Mouse (Mus musculus) embryonic facial prominence, embryonic 10.5 days (tissue): ENCODE results near the gene Epb41l1. TPM values are rescaled to one million over a fixed set of nuclear protein-coding genes. Genes with fewer than 3 reads are reported as not detected.

Experiments used
- DNase-seq: peaks from one replicate; pipeline ENCODE4 v3.0.0-alpha.2; 2017; ENCODE audit warnings: low spot score
- H3K27ac ChIP-seq: fragments of 300-500 bp; sonication (generic); replicated peaks from 2 replicates; pipeline ENCODE4 v1.5.1; 2016; ENCODE audit warnings: mild to moderate bottlenecking
- H3K27me3 ChIP-seq: fragments of 300-500 bp; sonication (generic); replicated peaks from 2 replicates; pipeline ENCODE4 v1.6.1; 2016; ENCODE audit warnings: low read depth, mild to moderate bottlenecking; ENCODE audit not compliant: poor library complexity, severe bottlenecking
- H3K36me3 ChIP-seq: fragments of 300-500 bp; sonication (generic); replicated peaks from 2 replicates; pipeline ENCODE4 v1.6.1; 2016; ENCODE audit warnings: mild to moderate bottlenecking, moderate library complexity
- H3K4me1 ChIP-seq: fragments of 300-500 bp; sonication (generic); 2 replicates; pipeline ENCODE4 v1.6.1; 2016
- H3K4me3 ChIP-seq: fragments of 300-500 bp; sonication (generic); 2 replicates; pipeline ENCODE4 v1.5.1; 2016; ENCODE audit warnings: mild to moderate bottlenecking, moderate library complexity
- H3K9me3 ChIP-seq: fragments of 300-500 bp; sonication (generic); 2 replicates; pipeline ENCODE4 v1.6.1; 2016; ENCODE audit warnings: mild to moderate bottlenecking
- WGBS: fragments of 180-500 bp; shearing (Covaris S2); methylation state at CpG from one replicate; pipeline ENCODE4 v1.1.7; 2016; 5-methylcytosine and 5-hydroxymethylcytosine counted together
- polyA plus RNA-seq: library from polyadenylated mRNA; unstranded; fragments of >200 nt; fragmentation: Nextera tagmentation; extraction: Ambion mirVana; gene quantifications from 2 replicates; pipeline ENCODE4 v1.2.1, GENCODE M21; 2016

Gene Epb41l1
- polyA plus RNA-seq, 1 experiment from 2014 or later: 1.6 TPM

DNA sequence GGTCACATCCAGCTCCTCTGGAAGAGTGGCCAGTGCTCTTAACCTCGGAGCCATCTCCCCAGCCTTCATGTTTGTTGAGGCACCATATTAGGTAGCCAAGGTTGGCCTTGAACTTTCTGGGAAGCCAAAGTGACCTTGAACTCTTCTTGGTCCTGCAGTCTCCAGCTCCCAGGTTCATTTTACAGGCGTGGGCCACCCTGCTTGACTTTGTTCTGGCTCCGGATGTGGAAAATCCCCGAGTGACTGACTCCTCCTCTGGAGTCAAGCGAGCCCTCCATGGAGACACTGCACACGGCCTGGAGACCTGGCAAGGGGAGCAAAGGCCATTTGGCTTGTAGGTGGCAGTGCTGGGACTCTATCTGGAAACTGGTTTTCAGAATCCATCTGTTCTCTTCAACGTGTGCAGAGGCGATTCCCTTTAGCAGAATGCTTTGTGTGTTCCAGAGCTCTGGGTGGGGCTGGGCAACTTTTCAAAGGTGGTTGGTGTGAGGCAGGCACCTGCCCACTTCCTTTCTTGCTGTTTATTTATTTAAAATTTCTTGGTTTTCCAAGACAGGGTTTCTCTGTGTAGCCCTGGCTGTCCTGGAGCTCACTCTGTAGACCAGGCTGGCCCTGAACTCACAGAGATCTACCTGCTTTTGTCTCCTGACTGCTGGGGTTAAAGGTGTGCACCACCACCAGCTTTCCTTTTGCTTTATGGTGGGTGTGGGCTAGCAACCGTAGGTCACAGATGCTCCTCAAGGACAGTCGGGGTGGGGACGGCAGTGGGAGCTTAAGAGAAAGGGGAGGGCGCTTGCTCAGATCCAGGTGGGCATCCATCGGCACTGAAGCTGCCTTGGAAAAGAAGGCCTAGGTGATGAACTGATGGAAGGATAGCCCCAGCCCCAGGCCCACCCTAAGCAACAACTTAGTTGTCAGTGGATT, 30.8 kb downstream of the Epb41l1 start:
- peaks cover 36% of the 10 kb centered on the region for H3K4me1 ChIP-seq
- no peaks in the 10 kb centered on the region for H3K9me3 ChIP-seq
- no peaks in the 10 kb centered on the region for H3K27me3 ChIP-seq
- no peaks in the 10 kb centered on the region for H3K36me3 ChIP-seq
- no peak overlapping the region for H3K4me3 ChIP-seq
- no peak overlapping the region for H3K27ac ChIP-seq
- WGBS: 83% methylated on average over 13 of the region's 13 CpGs
- no peak for DNase-seq

DNA sequence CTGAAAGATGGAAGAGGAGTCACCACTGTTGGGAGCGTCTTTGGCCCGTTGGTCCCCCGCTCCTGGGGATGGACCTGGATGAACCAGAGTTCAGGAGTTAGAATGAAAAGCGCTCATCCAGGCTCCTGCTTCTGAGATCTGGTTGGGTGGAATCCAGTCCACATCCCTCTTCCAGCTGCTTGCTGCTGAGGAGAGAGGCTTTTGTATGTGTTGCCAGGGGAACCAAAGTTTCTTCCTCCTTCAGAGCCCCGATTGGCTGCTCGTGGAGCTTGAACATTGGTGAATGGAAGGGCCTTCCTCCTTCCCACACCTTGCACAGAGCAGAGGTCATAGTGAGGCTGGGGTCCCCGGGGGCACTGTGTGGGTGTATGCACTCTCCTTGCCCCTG, 31.4 kb downstream of the Epb41l1 start:
- 74% methylated on average over 7 of the region's 7 CpGs for WGBS
- DNase-seq: no peak
- Histone ChIP-seq H3K4me1 (peaks cover 29% of the 10 kb centered on the region), H3K27me3 (no peaks in the 10 kb centered on the region), H3K36me3 (no peaks in the 10 kb centered on the region), H3K27ac (no peak overlapping the region), H3K4me3 (no peak overlapping the region), H3K9me3 (no peaks in the 10 kb centered on the region)

DNA sequence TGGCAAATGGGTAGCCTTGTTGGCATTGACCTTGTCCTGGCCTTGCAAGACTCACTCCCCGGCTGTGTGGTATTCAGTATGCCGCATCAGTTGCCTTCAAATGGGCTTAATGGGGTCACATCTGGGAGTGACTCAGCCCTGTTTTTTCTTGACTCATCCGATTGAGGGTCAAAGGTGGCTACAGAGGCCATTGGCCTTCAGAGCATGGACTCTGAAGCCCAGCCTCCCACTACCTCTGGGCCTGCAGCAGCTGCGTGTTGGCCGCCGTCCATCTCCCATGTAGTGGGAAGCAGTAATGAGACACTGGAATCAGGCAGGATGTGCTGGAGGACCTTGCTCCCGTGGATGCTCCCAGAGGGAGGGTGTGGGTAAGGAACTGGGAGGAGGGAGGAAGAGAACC, 33.1 kb downstream of the Epb41l1 start:
- DNase-seq: no peak

GRCm38 (mm10) chr2:156455508-156456108, 34.9 kb downstream of the Epb41l1 start:
- Histone ChIP-seq H3K4me3 (no peak overlapping the region), H3K27ac (no peak overlapping the region), H3K36me3 (no peaks in the 10 kb centered on the region), H3K27me3 (no peaks in the 10 kb centered on the region), H3K4me1 (peaks cover 24% of the 10 kb centered on the region), H3K9me3 (no peaks in the 10 kb centered on the region)
- no peak for DNase-seq
- WGBS: 91% methylated on average over 9 of the region's 9 CpGs

More for the DNA sequence above, 33.1 kb downstream of the Epb41l1 start:
- H3K4me1 ChIP-seq: peaks cover 20% of the 10 kb centered on the region
- H3K4me3 ChIP-seq: no peak overlapping the region
- no peaks in the 10 kb centered on the region for H3K9me3 ChIP-seq
- H3K27ac ChIP-seq: no peak overlapping the region
- no peaks in the 10 kb centered on the region for H3K27me3 ChIP-seq
- H3K36me3 ChIP-seq: no peaks in the 10 kb centered on the region
- WGBS: 56% methylated on average over 7 of the region's 7 CpGs

DNA sequence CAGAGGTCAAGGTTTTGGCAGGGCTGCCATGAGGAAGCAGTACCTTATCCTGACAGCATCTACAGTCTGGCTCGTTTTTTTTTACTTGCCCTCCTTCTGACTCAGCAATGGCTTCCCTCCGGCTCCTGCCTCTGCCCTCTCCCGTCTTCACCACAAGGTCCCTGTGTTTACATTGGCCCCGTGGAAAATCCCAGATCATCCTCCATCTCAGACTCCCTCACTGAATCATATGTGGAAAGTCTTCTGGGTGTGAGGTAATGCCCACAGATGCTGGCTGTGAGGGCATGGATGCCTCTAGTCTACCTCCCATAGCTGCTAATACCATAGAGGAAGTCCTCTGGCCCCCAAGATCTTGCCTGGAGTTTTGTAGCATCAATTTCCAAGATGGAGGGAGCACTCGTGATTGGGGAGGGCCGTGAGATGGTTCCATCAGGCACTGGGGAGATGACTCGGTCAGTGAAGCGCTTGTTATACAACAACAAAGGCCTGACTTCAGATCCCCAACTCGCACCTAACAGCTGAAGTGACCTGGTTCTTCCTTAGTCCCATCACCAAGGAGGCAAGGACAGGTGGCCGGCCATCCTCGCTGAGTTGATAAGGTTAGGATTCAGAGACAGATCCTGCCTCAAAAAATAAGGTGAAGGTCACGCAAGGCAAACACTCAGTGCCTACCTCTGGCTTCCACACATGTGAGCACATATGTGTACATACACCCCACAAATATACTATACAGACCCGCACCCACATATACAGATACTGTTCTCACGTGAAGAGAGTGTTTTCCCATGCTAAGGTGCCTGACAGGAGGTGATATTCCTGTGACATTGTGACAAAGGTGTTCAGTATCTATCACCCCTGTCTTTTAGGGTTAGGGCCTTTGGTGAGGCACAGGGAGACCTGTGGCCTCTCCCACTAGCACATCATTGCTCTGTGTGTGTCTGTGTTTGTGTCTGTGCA, 36.0 kb downstream of the Epb41l1 start:
- no peak for DNase-seq
- 82% methylated on average over 14 of the region's 14 CpGs for WGBS
- Histone ChIP-seq H3K4me1 (peaks cover 27% of the 10 kb centered on the region), H3K27me3 (no peaks in the 10 kb centered on the region), H3K9me3 (no peaks in the 10 kb centered on the region), H3K27ac (no peak overlapping the region), H3K4me3 (no peak overlapping the region), H3K36me3 (no peaks in the 10 kb centered on the region)

- 67% methylated on average over 4 of the region's 4 CpGs for WGBS
- DNase-seq: no peak
- no peak overlapping the region for H3K27ac ChIP-seq
Observed at GRCm38 (mm10) chr2:156457343-156457717, 36.6 kb downstream of the Epb41l1 start.

GRCm38 (mm10) chr2:156460470-156460869, 39.8 kb downstream of the Epb41l1 start:
- no peaks in the 10 kb centered on the region; the same call in 1 of the 2 replicates for H3K27me3 ChIP-seq
- 0 out of 2 replicates have a peak overlapping the region, but pooled peaks have one; percentile 55 for H3K27ac ChIP-seq
- H3K36me3 ChIP-seq: no peaks in the 10 kb centered on the region
- peaks cover 19% of the 10 kb centered on the region for H3K4me1 ChIP-seq
- H3K9me3 ChIP-seq: no peaks in the 10 kb centered on the region
- WGBS: 35% methylated on average over 14 of the region's 14 CpGs
- DNase-seq: peak; percentile 39
- H3K4me3 ChIP-seq: no peak overlapping the region

More at GRCm38 (mm10) chr2:156457343-156457717, 36.6 kb downstream of the Epb41l1 start:
- Histone ChIP-seq H3K4me1 (peaks cover 24% of the 10 kb centered on the region), H3K36me3 (no peaks in the 10 kb centered on the region), H3K27me3 (no peaks in the 10 kb centered on the region; the same call in 1 of the 2 replicates), H3K9me3 (no peaks in the 10 kb centered on the region), H3K4me3 (no peak overlapping the region)

DNA sequence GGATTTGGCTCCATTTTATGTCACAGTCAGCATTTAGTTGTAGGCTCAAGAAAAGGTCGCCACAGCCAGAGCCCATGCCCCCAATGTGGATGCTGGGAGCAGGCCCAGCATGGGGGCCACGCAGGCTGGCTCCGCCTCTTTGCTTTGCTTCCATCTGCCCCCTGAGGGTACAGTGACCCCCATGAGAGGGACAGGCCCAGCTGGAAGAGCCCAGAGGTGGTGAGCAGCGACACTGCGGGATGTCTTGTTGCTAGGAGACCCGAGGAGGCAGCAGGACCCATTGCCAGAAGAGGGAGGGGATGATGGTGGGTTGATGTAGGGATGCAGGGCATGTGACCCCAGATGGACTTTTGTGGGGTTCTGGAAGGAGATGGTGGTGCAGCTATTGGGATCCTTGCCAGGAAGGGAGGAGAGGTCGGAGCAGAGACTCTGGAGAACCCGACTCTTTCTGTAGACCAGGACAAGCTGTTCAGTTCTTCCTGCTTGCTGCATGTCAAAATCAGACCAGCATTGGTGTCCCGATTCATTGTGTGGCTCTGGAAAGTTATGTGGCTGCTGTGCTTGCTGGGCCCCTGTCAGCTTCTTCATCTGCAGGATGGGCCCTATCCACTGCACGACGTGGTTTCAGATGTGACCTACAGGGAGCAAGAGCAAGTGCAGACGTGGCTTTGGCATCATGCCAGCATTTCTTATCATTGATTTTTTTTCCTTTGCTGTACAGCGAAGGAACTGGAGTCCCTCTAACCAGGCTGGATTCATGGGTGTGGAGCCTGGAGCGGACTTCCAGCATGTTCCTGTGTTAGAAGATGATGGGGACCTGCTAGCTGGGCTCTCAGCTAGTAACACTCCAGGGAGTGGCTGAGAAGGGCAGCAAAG, 41.7 kb downstream of the Epb41l1 start:
- 59% methylated on average over 14 of the region's 14 CpGs for WGBS
- H3K4me1 ChIP-seq: peaks cover 23% of the 10 kb centered on the region
- DNase-seq: no peak
- H3K4me3 ChIP-seq: no peak overlapping the region
- no peaks in the 10 kb centered on the region; the same call in 1 of the 2 replicates for H3K27me3 ChIP-seq
- no peaks in the 10 kb centered on the region for H3K9me3 ChIP-seq
- H3K36me3 ChIP-seq: no peaks in the 10 kb centered on the region
- H3K27ac ChIP-seq: no peak overlapping the region

- 89% methylated on average over 4 of the region's 4 CpGs for WGBS
- Histone ChIP-seq H3K9me3 (no peaks in the 10 kb centered on the region), H3K27me3 (no peaks in the 10 kb centered on the region; the same call in 1 of the 2 replicates), H3K4me1 (peaks cover 26% of the 10 kb centered on the region), H3K36me3 (no peaks in the 10 kb centered on the region), H3K4me3 (no peak overlapping the region), H3K27ac (no peak overlapping the region)
- DNase-seq: no peak
Observed at GRCm38 (mm10) chr2:156464416-156464815, 43.7 kb downstream of the Epb41l1 start.

DNA sequence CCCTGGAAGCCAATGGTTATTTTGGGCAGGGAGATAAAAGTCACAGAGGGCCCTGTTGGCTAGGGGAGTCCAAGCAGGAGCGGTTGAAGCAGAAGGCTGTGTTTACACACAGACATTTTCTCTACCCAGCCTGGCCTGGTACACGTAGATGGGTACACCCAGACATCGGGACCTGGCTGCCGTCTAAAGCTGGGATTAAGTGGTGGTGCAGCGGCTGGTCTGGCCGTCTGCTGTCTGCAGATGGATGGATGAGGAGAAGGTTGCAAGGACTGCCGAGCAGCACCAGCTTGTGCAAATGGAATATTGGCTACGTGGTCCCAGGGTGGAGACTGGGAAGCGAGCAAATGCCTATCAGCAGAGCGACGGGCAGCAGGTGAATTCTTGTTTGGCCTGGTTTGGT, 46.8 kb downstream of the Epb41l1 start:
- no peak for DNase-seq
- Histone ChIP-seq H3K9me3 (no peaks in the 10 kb centered on the region), H3K27ac (0 out of 2 replicates have a peak overlapping the region, but pooled peaks have one; percentile 19), H3K27me3 (no peaks in the 10 kb centered on the region), H3K4me1 (peaks cover 23% of the 10 kb centered on the region), H3K4me3 (no peak overlapping the region), H3K36me3 (no peaks in the 10 kb centered on the region)
- 92% methylated on average over 11 of the region's 11 CpGs for WGBS

DNA sequence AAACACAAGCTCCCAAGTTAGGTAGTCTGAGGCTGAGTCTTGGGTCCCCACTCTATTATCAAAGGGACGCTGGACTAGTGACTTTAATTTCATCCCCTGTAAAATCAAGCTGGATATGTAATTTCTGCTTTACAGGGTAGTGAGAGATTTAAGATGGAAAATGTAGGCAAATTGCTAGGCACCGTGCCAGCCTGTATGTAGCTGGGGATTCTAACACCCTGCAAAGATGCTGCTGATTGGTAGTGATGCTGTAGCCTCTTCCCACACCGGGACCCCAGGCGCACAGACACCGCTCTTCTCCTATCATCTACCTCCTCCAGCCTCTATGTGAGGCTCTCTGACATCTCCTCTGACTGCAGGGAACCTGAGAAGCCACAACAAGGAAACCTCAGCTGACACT, 48.2 kb downstream of the Epb41l1 start:
- Histone ChIP-seq H3K27ac (no peak overlapping the region), H3K4me3 (no peak overlapping the region), H3K27me3 (no peaks in the 10 kb centered on the region), H3K9me3 (no peaks in the 10 kb centered on the region), H3K4me1 (peaks cover 28% of the 10 kb centered on the region), H3K36me3 (no peaks in the 10 kb centered on the region)
- DNase-seq: no peak
- WGBS: 90% methylated on average over 5 of the region's 5 CpGs
